Mouse (Mus musculus): ENCODE measurements at regions not wholly inside any gene's neighbourhood (a gene's known extent, or its start where the extent isn't known, plus 50 kb on each side); places are given as distances from the start of the nearest gene placed in this dataset.

DNA sequence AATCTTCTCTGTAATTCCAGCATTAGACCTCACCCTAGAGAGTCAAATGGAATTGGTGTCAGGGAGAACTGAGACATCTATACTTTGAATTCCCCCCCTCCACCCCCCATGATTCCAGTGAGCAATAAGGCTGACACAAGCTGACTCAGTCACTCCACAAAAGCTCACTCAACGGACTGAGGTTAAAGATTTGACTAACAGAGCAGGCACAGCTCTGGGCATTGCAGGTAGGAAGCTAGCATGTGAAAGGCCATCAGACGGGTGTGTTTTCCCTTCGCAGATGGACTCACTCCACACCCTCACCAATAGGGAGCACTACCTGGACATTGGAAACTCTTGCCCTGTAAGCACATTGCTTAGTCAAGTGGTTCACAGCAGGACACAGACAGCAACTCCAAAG, 469.2 kb upstream of the Smim15 start:
- TF ChIP-seq CTCF (conservative IDR thresholded peaks at IDR 0.05; ENCODE audit: low read length) (no peak), POU5F1 (IDR thresholded peaks at IDR 0.05; ENCODE audit: borderline replicate concordance, low read length) (no peak), NANOG (IDR thresholded peaks at IDR 0.05; ENCODE audit: borderline replicate concordance, low read length) (no peak)

Measured in E14TG2a.4 (cell line).